Mouse (Mus musculus) neural tube, embryonic 11.5 days (tissue): Measurements from ENCODE around the gene Ablim1. TPM values are rescaled to one million over a fixed set of nuclear protein-coding genes. Genes with fewer than 3 reads are reported as not detected.

Source experiments
- ATAC-seq: fragments of 200-750 bp; cut with Nextera tagmentation; 2 replicates; pipeline ENCODE4 v1.8.0; 2017; ENCODE audit warnings: moderate number of reproducible peaks, mild to moderate bottlenecking, moderate TSS enrichment, moderate library complexity; ENCODE audit not compliant: insufficient read depth, low FRiP score, low TSS enrichment
- DNase-seq: peaks from one replicate; pipeline ENCODE4 v3.0.0-alpha.2; 2015; ENCODE audit warnings: low spot score
- H3K27ac ChIP-seq: fragments of 300-500 bp; sonication (generic); 2 replicates; pipeline ENCODE4 v1.5.1; 2014; ENCODE audit warnings: low read depth, mild to moderate bottlenecking, low read length
- H3K27me3 ChIP-seq: fragments of 300-500 bp; sonication (generic); 2 replicates; pipeline ENCODE4 v1.6.1; 2014; ENCODE audit warnings: mild to moderate bottlenecking, low read length, mixed read lengths; ENCODE audit not compliant: control insufficient read depth, insufficient read depth
- H3K36me3 ChIP-seq: fragments of 300-500 bp; sonication (generic); 2 replicates; pipeline ENCODE4 v1.6.1; 2014; ENCODE audit warnings: mild to moderate bottlenecking, low read length, moderate library complexity, mixed read lengths; ENCODE audit not compliant: control insufficient read depth, insufficient read depth
- H3K4me1 ChIP-seq: fragments of 300-500 bp; sonication (generic); 2 replicates; pipeline ENCODE4 v1.6.1; 2014; ENCODE audit warnings: low read length, mixed read lengths; ENCODE audit not compliant: control insufficient read depth, insufficient read depth
- H3K4me2 ChIP-seq: fragments of 300-500 bp; sonication (generic); 2 replicates; pipeline ENCODE4 v1.6.1; 2014; ENCODE audit warnings: low read depth, mild to moderate bottlenecking, moderate library complexity
- H3K4me3 ChIP-seq: fragments of 300-500 bp; sonication (generic); 2 replicates; pipeline ENCODE4 v1.5.1; 2014; ENCODE audit warnings: low read depth, low read length
- H3K9ac ChIP-seq: fragments of 300-500 bp; sonication (generic); 2 replicates; pipeline ENCODE4 v1.6.1; 2014; ENCODE audit warnings: mild to moderate bottlenecking, low read length
- H3K9me3 ChIP-seq: fragments of 300-500 bp; sonication (generic); 2 replicates; pipeline ENCODE4 v1.6.1; 2016; ENCODE audit warnings: low read length; ENCODE audit not compliant: control insufficient read depth
- WGBS: fragments of 180-500 bp; shearing (Covaris S2); extraction: QIAGEN DNeasy Blood & Tissue Kit; methylation state at CpG from one replicate; pipeline ENCODE4 v1.1.7; 2014; 5-methylcytosine and 5-hydroxymethylcytosine counted together
- polyA plus RNA-seq: library from polyadenylated mRNA; unstranded; fragments of >200 nt; fragmentation: Nextera tagmentation; extraction: Ambion mirVana; gene quantifications from 2 replicates; pipeline ENCODE4 v1.2.1, GENCODE M21; 2014

The Ablim1 gene
- polyA plus RNA-seq, 1 experiment from 2014 or later: 24.5 TPM

GRCm38 (mm10) chr19:57182938-57183720 lies 131.6 kb downstream of the Ablim1 start:
- no peak overlapping the region for H3K4me2 ChIP-seq
- no peaks in the 10 kb centered on the region for H3K4me1 ChIP-seq
- H3K9ac ChIP-seq: no peak overlapping the region
- no peaks in the 10 kb centered on the region for H3K9me3 ChIP-seq
- ATAC-seq (no peak), DNase-seq (no peak)
- H3K27me3 ChIP-seq: no peaks in the 10 kb centered on the region
- no peaks in the 10 kb centered on the region for H3K36me3 ChIP-seq
- H3K27ac ChIP-seq: no peak overlapping the region
- WGBS: 91% methylated on average over 13 of the region's 13 CpGs
- H3K4me3 ChIP-seq: no peak overlapping the region

GRCm38 (mm10) chr19:57181852-57182528 lies 132.7 kb downstream of the Ablim1 start:
- WGBS: 91% methylated on average over 10 of the region's 10 CpGs
- no peak overlapping the region for H3K4me2 ChIP-seq
- ATAC-seq: no peak
- no peaks in the 10 kb centered on the region for H3K9me3 ChIP-seq
- H3K27ac ChIP-seq: no peak overlapping the region
- H3K36me3 ChIP-seq: no peaks in the 10 kb centered on the region
- no peaks in the 10 kb centered on the region for H3K4me1 ChIP-seq
- no peaks in the 10 kb centered on the region for H3K27me3 ChIP-seq
- no peak for DNase-seq
- H3K4me3 ChIP-seq: no peak overlapping the region
- H3K9ac ChIP-seq: no peak overlapping the region

DNA sequence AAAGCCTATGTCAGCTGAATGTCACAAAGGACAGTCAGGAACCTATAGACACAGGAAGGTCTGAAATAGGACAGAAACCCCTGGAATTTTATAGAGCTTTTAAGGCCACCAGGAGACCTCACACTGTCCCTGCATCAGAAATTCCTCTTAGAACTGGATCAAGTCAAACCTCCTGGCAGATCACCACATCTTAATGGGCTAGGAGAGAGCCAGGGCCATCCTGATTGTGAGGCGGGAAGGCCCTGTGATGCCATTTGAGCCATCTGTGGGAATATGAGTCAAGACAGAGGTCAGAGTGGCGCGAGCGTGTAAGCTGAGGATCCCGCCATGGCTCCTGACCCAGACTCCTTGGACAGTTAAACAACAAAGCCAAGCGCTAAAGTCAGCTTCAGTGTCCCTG lies 133.4 kb downstream of the Ablim1 start:
- Histone ChIP-seq H3K4me2 (no peak overlapping the region), H3K27me3 (no peaks in the 10 kb centered on the region), H3K9me3 (no peaks in the 10 kb centered on the region), H3K27ac (no peak overlapping the region), H3K36me3 (no peaks in the 10 kb centered on the region), H3K4me1 (no peaks in the 10 kb centered on the region), H3K4me3 (no peak overlapping the region), H3K9ac (no peak overlapping the region)
- DNase-seq: no peak
- no peak for ATAC-seq
- WGBS: 91% methylated on average over 6 of the region's 6 CpGs

DNA sequence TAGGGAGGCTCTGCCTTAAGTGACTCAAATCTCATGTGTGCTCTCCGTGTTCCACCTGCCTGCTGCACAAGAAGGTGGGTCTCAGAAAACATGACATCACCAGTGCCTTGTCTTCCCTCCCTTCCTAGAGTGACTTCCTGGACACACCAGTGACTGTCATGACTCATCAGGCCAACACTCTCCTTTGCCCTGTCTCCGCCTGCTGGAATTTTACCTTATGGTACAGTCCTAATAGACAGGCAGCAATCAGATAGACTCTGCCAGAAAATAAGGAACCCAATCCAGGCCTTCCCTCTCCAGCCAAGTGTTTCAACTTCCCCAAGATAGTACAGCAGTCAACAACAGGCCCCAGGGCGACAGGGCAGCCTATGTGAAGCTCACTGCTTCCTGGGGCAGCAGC lies 133.8 kb downstream of the Ablim1 start:
- Histone ChIP-seq H3K4me2 (no peak overlapping the region), H3K4me3 (no peak overlapping the region), H3K27ac (no peak overlapping the region), H3K9me3 (no peaks in the 10 kb centered on the region), H3K4me1 (no peaks in the 10 kb centered on the region), H3K36me3 (no peaks in the 10 kb centered on the region), H3K27me3 (no peaks in the 10 kb centered on the region), H3K9ac (no peak overlapping the region)
- WGBS: 82% methylated on average over 3 of the region's 3 CpGs
- no peak for ATAC-seq
- DNase-seq: no peak

GRCm38 (mm10) chr19:57180333-57180732 lies 134.4 kb downstream of the Ablim1 start:
- WGBS: 82% methylated on average over 9 of the region's 9 CpGs
- Histone ChIP-seq H3K27ac (no peak overlapping the region), H3K9me3 (no peaks in the 10 kb centered on the region), H3K9ac (no peak overlapping the region), H3K4me1 (no peaks in the 10 kb centered on the region), H3K36me3 (no peaks in the 10 kb centered on the region), H3K4me3 (no peak overlapping the region), H3K27me3 (no peaks in the 10 kb centered on the region), H3K4me2 (no peak overlapping the region)
- no peak for ATAC-seq
- DNase-seq: no peak

- no peak overlapping the region for H3K4me3 ChIP-seq
- H3K27ac ChIP-seq: no peak overlapping the region
- ATAC-seq (no peak), DNase-seq (no peak)
- H3K4me1 ChIP-seq: no peaks in the 10 kb centered on the region
- H3K27me3 ChIP-seq: no peaks in the 10 kb centered on the region
- H3K4me2 ChIP-seq: no peak overlapping the region
- no peak overlapping the region for H3K9ac ChIP-seq
- no peaks in the 10 kb centered on the region for H3K9me3 ChIP-seq
- H3K36me3 ChIP-seq: no peaks in the 10 kb centered on the region
- 86% methylated on average over 7 of the region's 7 CpGs for WGBS
These were observed 135.4 kb downstream of the Ablim1 start for GRCm38 (mm10) chr19:57179269-57179668.

- H3K4me3 ChIP-seq: no peak overlapping the region
- no peak overlapping the region for H3K27ac ChIP-seq
- H3K4me1 ChIP-seq: no peaks in the 10 kb centered on the region
- no peaks in the 10 kb centered on the region for H3K9me3 ChIP-seq
- no peaks in the 10 kb centered on the region for H3K36me3 ChIP-seq
- no peak overlapping the region for H3K9ac ChIP-seq
- no peak overlapping the region for H3K4me2 ChIP-seq
- DNase-seq: no peak
- ATAC-seq: no peak
- 74% methylated on average over 6 of the region's 6 CpGs for WGBS
- no peaks in the 10 kb centered on the region for H3K27me3 ChIP-seq
These were observed 137.4 kb downstream of the Ablim1 start for GRCm38 (mm10) chr19:57177334-57177733.

DNA sequence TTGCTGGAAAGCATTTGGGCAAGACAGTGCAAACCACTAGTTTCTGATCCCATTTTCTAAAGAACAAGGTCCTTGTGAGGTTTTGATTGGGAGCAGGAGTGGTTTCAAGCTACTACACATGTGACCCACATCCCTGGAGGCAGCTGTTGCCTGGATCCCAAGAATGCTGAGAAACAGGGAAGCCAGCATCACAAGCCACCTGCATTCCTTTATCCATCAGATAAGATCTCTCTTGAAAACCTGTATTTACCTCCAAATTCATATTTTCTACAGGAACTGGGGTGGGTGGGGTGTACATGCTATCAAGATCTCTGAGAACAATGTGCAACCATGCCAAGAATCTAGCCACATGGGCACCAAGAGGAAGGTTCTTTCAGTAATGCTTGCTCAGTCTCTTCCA lies 139.6 kb downstream of the Ablim1 start:
- Histone ChIP-seq H3K4me2 (no peak overlapping the region), H3K27ac (no peak overlapping the region), H3K27me3 (no peaks in the 10 kb centered on the region), H3K9me3 (no peaks in the 10 kb centered on the region), H3K4me3 (no peak overlapping the region), H3K36me3 (no peaks in the 10 kb centered on the region), H3K9ac (no peak overlapping the region), H3K4me1 (no peaks in the 10 kb centered on the region)
- no peak for ATAC-seq
- DNase-seq: no peak

DNA sequence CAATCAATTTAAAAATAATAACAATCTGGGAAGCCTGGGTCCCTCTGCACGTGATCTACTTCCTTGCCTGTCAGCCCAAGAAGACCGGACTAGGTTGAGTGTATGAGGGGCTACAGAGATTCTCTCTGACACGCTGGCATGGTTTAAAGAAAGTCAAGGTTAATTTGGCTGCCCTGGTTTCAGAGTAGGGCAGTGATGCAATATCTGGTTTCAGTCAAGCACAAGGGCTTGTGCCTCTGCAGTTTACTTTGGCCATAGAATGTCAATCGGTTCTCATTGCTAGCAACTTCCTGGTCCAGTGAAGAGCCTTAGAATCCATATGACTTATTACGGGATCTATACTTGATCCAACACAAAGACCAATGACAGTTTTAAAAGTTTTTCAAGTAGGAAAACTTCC lies 140.2 kb downstream of the Ablim1 start:
- Histone ChIP-seq H3K9me3 (no peaks in the 10 kb centered on the region), H3K4me3 (no peak overlapping the region), H3K4me1 (no peaks in the 10 kb centered on the region), H3K27me3 (no peaks in the 10 kb centered on the region), H3K4me2 (no peak overlapping the region), H3K27ac (no peak overlapping the region), H3K9ac (no peak overlapping the region), H3K36me3 (no peaks in the 10 kb centered on the region)
- WGBS: 89% methylated on average over 5 of the region's 5 CpGs
- ATAC-seq (no peak), DNase-seq (no peak)
